Mouse (Mus musculus) stomach, postnatal 0 days (tissue): Measurements from ENCODE around the gene Pxmp2.

Source experiments
- CTCF ChIP-seq: IDR thresholded peaks from 2 replicates; pipeline ENCODE4 v1.5.1; 2016; ENCODE audit warnings: antibody characterized with exemption, low read depth, mild to moderate bottlenecking, moderate library complexity
- EP300 ChIP-seq: optimal IDR thresholded peaks from 2 replicates; pipeline ENCODE3; 2016; ENCODE audit warnings: antibody characterized with exemption

DNA sequence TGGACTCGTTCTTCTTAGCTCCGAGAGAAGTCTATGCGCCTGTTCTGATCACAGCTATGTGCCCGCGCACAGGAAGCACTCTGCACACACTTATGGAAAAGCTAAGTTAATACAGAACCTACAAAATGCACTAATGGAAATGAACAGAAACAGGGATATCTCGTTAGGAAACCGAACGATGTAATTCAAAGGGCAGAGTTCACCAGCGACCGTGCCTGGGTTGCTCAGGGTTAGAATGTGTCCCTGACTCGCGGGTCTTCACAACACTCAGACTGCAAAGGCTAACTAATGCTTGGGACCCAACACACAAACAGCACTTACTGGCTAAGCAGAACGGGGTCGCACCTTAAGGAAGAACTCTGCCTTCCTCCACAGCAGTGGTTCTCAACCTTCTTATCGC, 830 bp downstream of the Pxmp2 start:
- no peak for TF ChIP-seq EP300
- no peak for TF ChIP-seq CTCF
